Mouse (Mus musculus): ENCODE data around the gene Iqgap1. TPM values are rescaled to one million over a fixed set of nuclear protein-coding genes. Genes with fewer than 3 reads are reported as not detected.
"Not testable (repeated sequence)": the region's sequence is repeated elsewhere in the genome, so short reads cannot be mapped to it uniquely, and the experiment has no call there.

The Iqgap1 gene
- total RNA-seq, 2 experiments from 2014 or later, result 40.5 to 43.2 TPM

- intact Hi-C loops (cut with DNase I), result loop anchor here (10.0 kb wide), 1 partner anchor 460 kb away; the partner anchor contains the start of gene Fes
Measured at GRCm38 (mm10) chr7:80844691-80845090, 18.9 kb upstream of the Iqgap1 start.

GRCm38 (mm10) chr7:80843910-80844640 lies 18.3 kb upstream of the Iqgap1 start:
- DNase-seq, result no peak
- intact Hi-C loops (cut with DNase I), result loop anchor here (10.0 kb wide), 1 partner anchor 459 kb away; the partner anchor contains the start of gene Fes

More at GRCm38 (mm10) chr7:80844691-80845090, 18.9 kb upstream of the Iqgap1 start:
- no peak for DNase-seq

DNA sequence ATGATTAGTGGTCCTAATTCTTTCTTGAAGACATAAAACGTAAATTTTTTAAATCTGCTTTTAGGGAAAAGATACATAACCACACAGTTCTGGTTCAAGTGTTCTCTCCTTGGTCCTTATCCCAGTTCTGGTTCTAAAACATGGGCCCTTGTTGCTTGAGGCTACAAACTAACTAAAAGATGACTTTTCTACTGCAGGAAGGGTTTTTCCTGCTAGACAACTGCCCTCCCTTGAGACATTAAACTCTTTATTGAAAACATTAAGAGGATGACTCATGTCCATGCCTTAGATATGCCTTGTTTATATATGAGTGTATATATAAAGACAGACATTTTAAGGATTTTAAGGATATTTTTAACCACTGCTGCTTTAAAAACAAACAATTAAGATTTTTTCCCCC lies 17.4 kb upstream of the Iqgap1 start:
- intact Hi-C loops (cut with DNase I), result loop anchor here (10.0 kb wide), 1 partner anchor 458 kb away; the partner anchor contains the start of gene Fes
- no peak for DNase-seq

DNA sequence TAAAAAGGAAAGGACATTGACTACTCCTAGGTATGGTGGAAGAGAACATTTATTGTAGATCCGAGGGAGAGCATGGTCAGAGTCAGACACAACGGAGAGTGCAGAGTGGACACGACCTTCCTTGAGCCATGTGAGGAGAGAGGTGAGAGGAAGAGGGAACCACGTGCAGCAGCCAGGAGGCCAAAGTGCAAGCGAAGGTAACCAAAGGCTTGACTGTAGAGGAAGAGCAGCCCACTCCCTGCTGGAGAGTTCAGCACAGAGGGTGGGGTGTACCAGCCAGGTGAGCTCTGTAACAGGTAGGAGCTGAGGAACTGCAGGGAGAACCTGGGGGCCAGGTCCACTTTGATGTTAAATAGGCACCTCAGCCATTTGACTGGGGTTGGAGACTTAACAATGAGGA lies 16.4 kb upstream of the Iqgap1 start:
- intact Hi-C loops (cut with DNase I), result loop anchor here (10.0 kb wide), 1 partner anchor 457 kb away; the partner anchor contains the start of gene Fes
- DNase-seq, result no peak

DNA sequence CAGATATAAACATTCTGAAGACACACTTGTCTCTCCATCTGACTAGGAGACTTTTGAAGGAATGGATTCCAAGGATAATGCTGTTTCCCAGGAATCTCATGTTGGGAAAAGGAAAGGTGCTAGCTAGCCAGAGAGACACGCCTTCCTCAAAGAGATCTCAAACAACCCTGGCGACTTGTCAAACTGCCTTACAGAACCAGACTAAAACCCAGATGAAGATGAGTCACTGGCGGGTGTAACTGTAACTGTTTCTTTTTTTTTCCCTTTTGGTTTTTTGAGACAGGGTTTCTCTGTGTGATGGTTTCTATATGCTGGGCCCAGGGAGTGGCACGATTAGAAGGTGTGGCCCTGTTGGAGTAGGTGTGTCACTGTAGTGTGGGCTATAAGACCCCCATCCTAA lies 15.2 kb upstream of the Iqgap1 start:
- intact Hi-C loops (cut with DNase I), result loop anchor here (10.0 kb wide), 1 partner anchor 456 kb away; the partner anchor contains the start of gene Fes
- DNase-seq, result no peak

GRCm38 (mm10) chr7:80840241-80840640 lies 14.5 kb upstream of the Iqgap1 start:
- intact Hi-C loops (cut with DNase I), result loop anchor here (10.0 kb wide), 1 partner anchor 455 kb away; the partner anchor contains the start of gene Fes
- no peak for DNase-seq

- intact Hi-C loops (cut with DNase I), result loop anchor here (10.0 kb wide), 1 partner anchor 455 kb away; the partner anchor contains the start of gene Fes
- DNase-seq, result no peak
Measured at GRCm38 (mm10) chr7:80839755-80840154, 14.0 kb upstream of the Iqgap1 start.

- intact Hi-C loops (cut with DNase I), result no loop called here
- DNase-seq, result no peak
Measured at GRCm38 (mm10) chr7:80838247-80838646, 12.5 kb upstream of the Iqgap1 start.

GRCm38 (mm10) chr7:80837736-80838135 lies 12.0 kb upstream of the Iqgap1 start:
- intact Hi-C loops (cut with DNase I), result no loop called here
- peak in 1 of 2 experiments; percentile 26 for DNase-seq

GRCm38 (mm10) chr7:80835984-80836652 lies 10.3 kb upstream of the Iqgap1 start:
- intact Hi-C loops (cut with DNase I), result no loop called here
- DNase-seq, result no peak

- no peak for DNase-seq
- intact Hi-C loops (cut with DNase I), result no loop called here
Measured at GRCm38 (mm10) chr7:80833651-80834532, 8.1 kb upstream of the Iqgap1 start.

DNA sequence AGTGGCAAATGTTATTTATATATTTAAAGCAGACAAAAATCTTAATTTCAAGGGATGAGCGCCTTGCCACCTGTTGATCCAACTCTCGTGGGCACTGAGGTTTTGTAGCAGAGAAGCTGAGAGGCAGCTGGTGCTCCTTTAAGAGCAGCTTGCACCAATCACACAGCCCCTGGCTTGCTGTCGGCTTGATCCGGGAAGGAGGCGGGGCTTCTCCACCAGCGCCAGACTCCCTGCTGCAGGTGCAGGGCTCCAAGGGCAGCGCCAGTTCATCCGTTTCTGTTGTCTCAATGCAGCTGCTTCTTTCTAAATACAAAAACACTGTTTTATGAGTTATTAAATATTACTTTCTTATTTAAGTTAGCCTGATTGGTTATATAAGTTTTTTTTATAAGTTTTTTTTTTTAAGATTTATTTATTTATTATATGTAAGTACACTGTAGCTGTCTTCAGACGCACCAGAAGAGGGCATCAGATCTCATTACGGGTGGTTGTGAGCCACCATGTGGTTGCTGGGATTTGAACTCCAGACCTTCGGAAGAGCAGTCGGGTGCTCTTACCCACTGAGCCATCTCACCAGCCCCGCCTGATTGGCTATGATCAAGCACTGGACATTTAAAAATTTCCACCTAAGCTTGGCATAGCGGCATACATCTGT lies 7.3 kb upstream of the Iqgap1 start:
- intact Hi-C loops (cut with DNase I), result not testable (repeated sequence)
- DNase-seq, result peak; percentile 44 to 50

DNA sequence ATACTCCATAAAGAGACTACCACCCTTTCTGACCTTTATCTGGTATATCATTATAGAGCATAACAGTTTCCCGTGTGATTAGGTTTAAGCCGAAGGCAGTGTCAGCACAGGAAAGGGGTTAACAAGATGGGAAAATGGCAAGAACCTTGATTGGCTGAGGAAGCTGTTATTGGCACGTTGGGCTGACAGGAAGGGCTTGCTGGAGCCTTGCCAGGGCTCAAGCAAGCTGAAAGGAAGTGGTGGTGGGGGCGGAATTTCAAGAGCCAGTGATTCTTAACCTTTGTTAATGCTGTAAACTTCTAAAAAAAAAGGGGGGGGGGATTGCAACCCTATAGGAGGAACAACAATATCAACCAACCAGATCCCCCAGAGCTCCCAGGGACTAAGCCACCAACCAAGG lies 6.4 kb upstream of the Iqgap1 start:
- peak; percentile 37 to 61 for DNase-seq
- intact Hi-C loops (cut with DNase I), result no loop called here

DNA sequence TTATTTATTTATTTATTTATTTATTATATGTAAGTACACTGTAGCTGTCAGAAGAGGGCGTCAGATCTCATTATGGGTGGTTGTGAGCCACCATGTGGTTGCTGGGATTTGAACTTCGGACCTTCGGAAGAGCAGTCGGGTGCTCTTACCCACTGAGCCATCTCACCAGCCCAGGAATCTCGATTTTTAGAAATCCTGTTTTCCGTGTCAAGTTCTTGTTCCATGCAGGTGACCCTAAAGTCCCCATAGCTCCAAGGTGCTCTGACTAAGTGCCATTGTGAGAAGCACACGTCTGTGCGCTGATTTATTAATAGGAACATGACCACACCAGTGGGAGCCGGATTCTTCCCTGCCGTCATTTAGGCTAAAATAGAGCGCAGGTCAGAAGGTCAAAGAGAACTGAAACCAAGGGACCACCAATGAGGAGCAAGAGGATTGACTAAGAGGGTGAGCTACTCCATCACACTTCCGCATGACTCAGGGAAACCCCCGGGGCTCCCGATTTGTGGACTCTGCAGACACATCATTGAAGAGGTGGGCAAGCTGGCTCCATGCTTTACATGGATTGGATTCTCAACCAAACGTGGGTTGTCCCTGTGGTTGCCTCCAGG lies 4.5 kb upstream of the Iqgap1 start:
- peak; percentile 16 to 26 for DNase-seq
- intact Hi-C loops (cut with DNase I), result no loop called here

DNA sequence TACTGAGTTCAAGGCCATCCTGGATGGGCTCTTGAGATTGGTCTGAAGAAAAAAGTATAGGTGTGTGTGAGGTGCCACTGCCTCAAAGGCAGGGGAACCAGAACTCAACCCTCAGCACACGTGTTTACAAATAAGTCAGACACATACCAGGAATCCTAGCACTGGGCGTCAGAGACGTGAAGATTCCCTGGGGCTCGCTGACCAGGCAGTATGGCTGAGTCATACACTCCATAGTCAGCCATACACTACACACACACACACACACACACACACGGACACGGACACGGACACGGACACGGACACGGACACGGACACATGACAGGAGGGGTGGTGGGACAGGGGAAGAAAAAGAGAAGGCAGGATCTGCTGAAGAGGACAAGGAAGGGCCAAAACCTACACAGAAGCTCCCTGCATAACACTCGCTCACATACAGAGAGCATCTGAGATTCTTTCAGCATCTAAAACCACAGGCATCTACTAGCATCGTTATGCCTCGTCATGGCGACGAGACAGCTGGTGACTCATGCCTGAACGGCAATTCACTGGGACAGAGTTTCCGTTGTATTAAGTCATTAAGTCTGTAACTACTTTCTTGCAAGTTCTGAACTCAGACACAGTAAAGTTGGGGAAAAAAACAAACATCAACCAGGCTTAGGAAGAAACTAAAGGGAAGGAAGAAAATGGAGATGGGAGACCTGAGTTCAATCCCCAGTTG lies 2.5 kb upstream of the Iqgap1 start:
- intact Hi-C loops (cut with DNase I), result no loop called here
- peak in 1 of 2 experiments; percentile 25 for DNase-seq

DNA sequence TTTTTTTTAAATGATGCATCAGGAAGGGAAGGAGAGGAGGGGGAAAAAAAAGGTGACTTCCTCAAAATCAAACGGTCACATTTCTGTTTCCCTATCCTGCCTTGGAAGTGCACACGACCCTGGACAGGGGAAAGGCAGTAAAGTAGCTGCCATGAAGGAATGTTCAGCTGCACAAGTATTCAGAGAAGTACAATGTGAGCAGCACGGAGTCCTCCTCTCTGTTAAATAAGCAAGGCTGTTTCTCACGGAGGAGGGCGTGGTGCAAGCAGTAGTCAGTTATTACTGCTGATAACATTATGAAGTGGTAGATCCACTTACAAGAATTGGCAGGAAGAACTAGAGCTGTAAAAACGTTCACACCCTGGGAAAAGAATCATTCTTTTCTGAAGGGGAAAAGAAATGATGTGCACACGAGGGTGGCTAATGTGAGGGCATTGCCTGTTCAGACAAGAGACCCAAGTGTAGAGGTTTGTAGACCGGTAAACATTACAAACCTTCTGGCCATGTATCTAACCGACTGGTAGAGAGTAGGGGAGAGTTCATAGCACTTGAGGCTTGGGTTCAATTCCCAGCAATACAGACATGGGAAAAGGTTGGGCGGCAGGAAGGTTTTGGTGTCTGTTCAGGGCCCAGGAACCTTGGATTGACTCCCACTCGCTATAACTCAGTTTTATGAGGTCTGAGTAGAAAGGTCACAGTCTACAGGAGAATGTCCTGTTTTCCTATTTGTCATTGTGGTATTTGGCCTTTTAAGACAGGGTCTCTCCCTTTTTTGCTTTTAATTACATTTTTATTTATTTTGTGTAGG lies 1.7 kb downstream of the Iqgap1 start:
- no peak for DNase-seq
- intact Hi-C loops (cut with DNase I), result no loop called here

DNA sequence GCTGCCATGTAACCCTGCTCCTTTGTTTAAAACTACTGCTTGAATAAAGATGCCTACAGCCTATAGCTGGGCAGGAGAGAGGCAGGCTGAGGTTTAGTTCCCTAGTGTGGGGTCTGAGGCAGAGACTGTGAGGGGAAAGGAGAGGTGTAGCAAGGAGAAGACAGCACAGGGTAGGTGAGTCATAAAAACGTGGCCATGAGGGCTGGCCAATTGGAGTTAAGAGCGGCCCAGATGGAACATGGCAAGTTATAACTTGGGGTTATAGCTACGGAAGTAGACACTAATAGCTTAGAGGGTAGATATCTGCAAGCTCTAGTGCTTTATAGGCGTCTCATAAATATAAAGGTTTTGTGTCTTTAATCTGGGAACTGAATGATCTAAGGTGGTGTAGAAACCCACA lies 2.5 kb downstream of the Iqgap1 start:
- no peak for DNase-seq
- intact Hi-C loops (cut with DNase I), result no loop called here

GRCm38 (mm10) chr7:80820838-80821237 lies 4.9 kb downstream of the Iqgap1 start:
- no peak for DNase-seq
- intact Hi-C loops (cut with DNase I), result no loop called here
